Mouse (Mus musculus) heart, postnatal 0 days (tissue): ENCODE measurements around the gene Pigu. TPM values are rescaled to one million over a fixed set of nuclear protein-coding genes. Genes with fewer than 3 reads are reported as not detected.
A peak's percentile ranks its signal among the peaks of the same experiment; 100 is the strongest.

ENCODE experiments used
- ATAC-seq: fragments of 200-750 bp; cut with Nextera tagmentation; 2 replicates; pipeline ENCODE4 v1.8.0; 2017; ENCODE audit warnings: low read depth, moderate number of reproducible peaks, moderate library complexity; ENCODE audit not compliant: insufficient read depth
- DNase-seq: peaks from one replicate; pipeline ENCODE4 v3.0.0-alpha.2; 2016; ENCODE audit warnings: low spot score
- H3K27ac ChIP-seq: fragments of 300-500 bp; sonication (generic); 2 replicates; pipeline ENCODE4 v1.5.1; 2014; ENCODE audit warnings: low read depth, mild to moderate bottlenecking
- H3K27me3 ChIP-seq: fragments of 300-500 bp; sonication (generic); 2 replicates; pipeline ENCODE4 v1.6.1; 2014; ENCODE audit warnings: low read length, mixed read lengths; ENCODE audit not compliant: control insufficient read depth, insufficient read depth
- H3K36me3 ChIP-seq: fragments of 300-500 bp; sonication (generic); replicated peaks from 2 replicates; pipeline ENCODE4 v1.6.1; 2014; ENCODE audit warnings: low read length, mixed read lengths; ENCODE audit not compliant: control insufficient read depth, insufficient read depth
- H3K4me1 ChIP-seq: fragments of 300-500 bp; sonication (generic); 2 replicates; pipeline ENCODE4 v1.6.1; 2014; ENCODE audit warnings: antibody characterized with exemption; ENCODE audit not compliant: control insufficient read depth, insufficient read depth
- H3K4me2 ChIP-seq: fragments of 300-500 bp; sonication (generic); 2 replicates; pipeline ENCODE4 v1.6.1; 2014; ENCODE audit warnings: low read depth, mild to moderate bottlenecking, low read length, moderate library complexity
- H3K4me3 ChIP-seq: fragments of 300-500 bp; sonication (generic); 2 replicates; pipeline ENCODE4 v1.5.1; 2014; ENCODE audit warnings: low read depth, low read length
- H3K9ac ChIP-seq: fragments of 300-500 bp; sonication (generic); replicated peaks from 2 replicates; pipeline ENCODE4 v1.6.1; 2014; ENCODE audit warnings: low read depth, low read length, mixed read lengths
- H3K9me3 ChIP-seq: fragments of 300-500 bp; sonication (generic); replicated peaks from 2 replicates; pipeline ENCODE4 v1.6.1; 2016; ENCODE audit warnings: low read length; ENCODE audit not compliant: control insufficient read depth
- CTCF ChIP-seq: IDR thresholded peaks from 2 replicates; pipeline ENCODE4 v1.5.1; 2016; ENCODE audit warnings: antibody characterized with exemption, control low read depth, low read depth
- EP300 ChIP-seq: IDR thresholded peaks from 2 replicates; pipeline ENCODE4 v1.6.1; 2016; ENCODE audit warnings: antibody characterized with exemption, low read depth
- WGBS: fragments of 180-500 bp; shearing (Covaris S2); extraction: QIAGEN DNeasy Blood & Tissue Kit; methylation state at CpG from one replicate; pipeline ENCODE4 v1.1.7; 2014; 5-methylcytosine and 5-hydroxymethylcytosine counted together
- polyA plus RNA-seq: library from polyadenylated mRNA; unstranded; fragments of >200 nt; fragmentation: Nextera tagmentation; extraction: Ambion mirVana; gene quantifications from 2 replicates; pipeline ENCODE4 v1.2.1, GENCODE M21; 2015
- total RNA-seq: library from RNA; depleted of rRNA; stranded (reverse); fragments of >200 nt; gene quantifications from 2 replicates; pipeline ENCODE4 v1.2.3, GENCODE M21; 2014; ENCODE audit warnings: low replicate concordance

Pigu gene
- total and polyA plus RNA-seq, 2 experiments from 2014 or later: 43.3 to 43.7 TPM

DNA sequence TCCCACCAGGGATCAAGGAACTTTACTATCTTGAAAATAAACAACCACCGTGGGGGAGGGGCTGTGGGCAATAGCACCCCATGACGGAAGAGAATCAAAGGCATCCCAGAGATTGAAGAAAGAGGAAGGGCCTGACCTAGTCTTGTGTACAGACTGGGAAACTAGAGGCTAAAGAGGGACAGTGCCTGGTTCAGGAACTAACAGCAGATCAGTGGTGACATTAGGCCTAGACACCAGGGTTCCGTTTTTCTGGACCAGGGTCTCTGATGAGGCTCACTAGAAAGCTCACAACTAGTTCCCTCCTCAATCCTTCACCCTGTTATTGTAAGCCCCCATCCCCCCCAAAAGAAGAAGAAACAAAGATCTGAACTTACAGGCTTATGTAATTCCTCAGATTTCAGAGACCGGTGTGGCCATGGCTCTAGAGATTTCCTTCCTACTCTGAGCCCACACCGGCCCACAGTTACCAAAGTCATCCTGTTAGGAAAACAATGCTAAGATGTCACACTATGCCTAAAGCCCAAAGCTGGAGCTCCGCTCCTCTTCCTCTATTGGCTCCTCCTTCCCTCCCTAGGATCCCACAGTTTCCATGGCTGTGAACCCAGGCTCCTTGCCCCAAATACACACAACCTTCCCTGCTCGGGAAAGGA is 10.5 kb upstream of the Pigu start:
- Histone ChIP-seq H3K9me3 (no peaks in the 10 kb centered on the region), H3K27ac (no peak overlapping the region), H3K27me3 (no peaks in the 10 kb centered on the region), H3K9ac (no peak overlapping the region), H3K4me1 (peaks cover 23% of the 10 kb centered on the region), H3K4me2 (no peak overlapping the region), H3K4me3 (no peak overlapping the region), H3K36me3 (no peaks in the 10 kb centered on the region)
- DNase-seq: no peak
- WGBS: 75% methylated on average over 7 of the region's 7 CpGs
- no peak for ATAC-seq
- TF ChIP-seq CTCF: no peak
- TF ChIP-seq EP300: no peak

DNA sequence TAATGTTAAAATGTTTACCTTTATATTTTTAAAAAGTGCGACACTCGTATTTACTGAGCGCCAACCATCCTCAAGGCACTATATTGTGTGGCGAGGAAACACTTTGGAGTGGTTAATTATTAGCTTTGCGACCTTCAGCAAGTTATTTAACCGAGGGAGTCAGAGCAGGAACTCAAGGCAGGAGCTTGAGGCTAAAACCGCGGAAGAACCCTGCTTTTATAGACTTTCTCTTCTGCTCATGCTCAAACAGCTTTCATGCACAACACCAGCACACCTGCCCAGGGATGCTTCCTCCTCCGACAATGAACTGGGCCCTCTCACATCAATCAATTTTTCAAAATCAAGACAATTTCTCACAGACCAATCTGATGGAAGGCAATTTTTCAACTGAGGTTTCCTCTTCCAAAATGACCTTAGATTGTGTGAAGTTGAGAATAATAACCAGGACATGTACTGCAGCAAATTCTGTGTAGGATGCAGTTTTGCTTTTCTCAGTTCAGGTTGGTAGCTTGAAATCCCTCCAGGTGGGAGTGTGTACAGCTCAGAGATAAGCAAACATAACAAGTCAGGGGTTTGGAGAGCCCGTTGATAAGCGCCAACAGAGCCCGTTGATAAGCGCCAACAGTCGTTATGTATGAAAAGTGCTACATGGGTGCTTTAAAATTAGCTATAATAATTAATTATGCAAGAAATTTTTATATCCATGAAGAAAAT is 613 bp upstream of the Pigu start:
- ATAC-seq: peak; percentile 11; the same call in 1 of the 2 replicates
- Histone ChIP-seq H3K36me3 (no peaks in the 10 kb centered on the region), H3K4me1 (peaks cover 6% of the 10 kb centered on the region), H3K27ac (peak overlapping the region; percentile 51; the same call in 1 of the 2 replicates), H3K4me2 (peak overlapping the region; percentile 76), H3K4me3 (peak overlapping the region; percentile 83), H3K9me3 (no peaks in the 10 kb centered on the region), H3K27me3 (no peaks in the 10 kb centered on the region), H3K9ac (peak overlapping the region; percentile 36; the same call in 1 of the 2 replicates)
- WGBS: 19% methylated on average over 14 of the region's 14 CpGs
- no peak for TF ChIP-seq EP300
- no peak for TF ChIP-seq CTCF
- no peak for DNase-seq

DNA sequence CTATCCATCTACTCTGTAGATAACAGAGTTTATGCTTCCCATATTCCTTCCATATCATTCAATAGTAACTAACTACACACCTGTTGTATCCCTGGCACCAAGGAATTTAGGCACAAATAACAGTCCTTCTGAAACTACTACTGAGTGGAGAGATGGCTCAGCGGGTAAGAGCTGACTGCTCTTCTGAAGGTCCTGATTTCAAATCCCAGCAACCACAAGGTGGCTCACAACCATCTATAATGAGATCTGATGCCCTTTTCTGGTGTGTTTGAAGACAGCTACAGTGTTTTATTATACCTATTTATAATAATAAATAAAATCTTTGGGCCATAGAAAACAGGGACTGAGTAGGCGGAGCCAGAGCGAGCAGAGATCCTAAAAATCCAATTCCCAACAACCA is 2.8 kb downstream of the Pigu start:
- Histone ChIP-seq H3K9me3 (0 out of 2 replicates have a peak, but pooled peaks cover 3% of the 10 kb centered on the region), H3K4me3 (no peak overlapping the region), H3K36me3 (0 out of 2 replicates have a peak, but pooled peaks cover 6% of the 10 kb centered on the region), H3K27me3 (no peaks in the 10 kb centered on the region), H3K27ac (no peak overlapping the region), H3K9ac (no peak overlapping the region), H3K4me2 (no peak overlapping the region), H3K4me1 (peaks cover 6% of the 10 kb centered on the region)
- 87% methylated on average over 3 of the region's 3 CpGs for WGBS
- TF ChIP-seq CTCF (no peak), EP300 (no peak)
- DNase-seq (no peak), ATAC-seq (no peak)

DNA sequence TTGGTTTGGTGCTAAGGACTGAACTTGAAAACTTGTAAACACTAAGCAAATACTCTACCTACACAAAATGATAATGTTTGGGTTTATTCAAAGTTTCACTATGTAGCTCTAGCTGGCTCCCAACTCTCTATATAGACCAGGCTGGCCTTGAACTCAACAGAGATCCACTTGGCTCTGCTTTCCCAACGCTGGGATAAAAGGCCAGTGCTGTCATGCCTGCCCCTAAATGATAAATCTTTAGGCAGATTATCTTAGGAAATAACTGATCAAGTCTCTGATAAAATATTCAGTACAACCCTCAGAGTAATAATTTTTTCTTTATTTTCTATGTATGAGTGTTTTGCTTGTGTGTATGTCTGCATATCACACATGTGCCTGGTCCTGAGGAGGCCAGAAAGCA is 10.6 kb downstream of the Pigu start:
- WGBS: 78% methylated on average over 1 of the region's 1 CpGs
- TF ChIP-seq EP300 (no peak), CTCF (no peak)
- Histone ChIP-seq H3K36me3 (0 out of 2 replicates have a peak, but pooled peaks cover 8% of the 10 kb centered on the region), H3K27me3 (no peaks in the 10 kb centered on the region), H3K4me1 (no peaks in the 10 kb centered on the region), H3K9ac (no peak overlapping the region), H3K4me2 (no peak overlapping the region), H3K9me3 (0 out of 2 replicates have a peak, but pooled peaks cover 3% of the 10 kb centered on the region), H3K4me3 (no peak overlapping the region), H3K27ac (no peak overlapping the region)
- DNase-seq (no peak), ATAC-seq (no peak)

DNA sequence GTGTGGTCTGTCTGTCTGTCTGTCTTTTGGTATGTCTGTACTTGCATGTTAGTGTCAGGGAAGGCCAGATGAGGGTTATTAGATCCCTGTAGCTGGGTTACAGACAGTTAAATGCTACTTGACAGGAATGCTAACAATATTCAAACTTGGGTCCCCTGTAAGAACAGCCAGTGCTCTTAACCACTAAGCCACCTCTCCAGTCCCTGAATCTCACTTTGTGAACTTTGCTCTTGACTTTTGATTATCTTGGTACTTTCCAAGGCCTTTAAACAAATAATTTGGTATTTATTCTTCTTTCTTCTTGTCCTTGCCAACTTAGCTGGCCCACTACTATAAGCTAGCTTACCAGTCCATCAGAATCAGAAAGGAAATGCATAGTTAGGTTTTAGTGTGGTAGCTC is 17.1 kb downstream of the Pigu start:
- TF ChIP-seq CTCF: no peak
- Histone ChIP-seq H3K4me3 (no peak overlapping the region), H3K4me1 (0 out of 2 replicates have a peak, but pooled peaks cover 3% of the 10 kb centered on the region), H3K9ac (no peak overlapping the region), H3K4me2 (no peak overlapping the region), H3K9me3 (no peaks in the 10 kb centered on the region), H3K36me3 (peaks cover 8% of the 10 kb centered on the region), H3K27ac (no peak overlapping the region), H3K27me3 (no peaks in the 10 kb centered on the region)
- DNase-seq: no peak
- no peak for ATAC-seq
